Mouse (Mus musculus): ENCODE measurements around the gene Ugt1a7c. TPM values are rescaled to one million over a fixed set of nuclear protein-coding genes. Genes with fewer than 3 reads are reported as not detected.

Ugt1a7c gene
- total RNA-seq, 1 experiment from 2014 or later: 0.61 TPM

DNA sequence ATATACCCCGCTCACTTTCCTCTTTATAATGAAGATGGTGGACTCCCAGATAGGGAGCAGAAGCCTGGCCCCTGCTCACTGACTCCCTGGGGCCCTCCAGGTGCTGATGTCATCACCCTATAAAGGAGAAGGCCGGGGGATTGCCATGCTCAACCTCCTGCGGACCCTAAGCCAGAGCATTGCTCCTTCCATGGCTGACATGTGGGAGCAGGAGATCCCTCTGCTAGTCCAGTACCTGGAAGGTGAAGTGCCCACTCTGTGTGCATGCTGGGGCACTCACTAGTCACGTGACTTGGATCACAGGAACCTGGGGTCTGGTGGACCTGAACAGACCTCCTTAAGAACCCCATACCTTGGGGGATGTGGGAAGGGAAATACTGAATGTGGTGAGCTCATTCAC, 145.7 kb downstream of the Ugt1a7c start:
- no peak for DNase-seq

- no peak for DNase-seq
Observed at GRCm38 (mm10) chr1:88243861-88244260, 149.0 kb downstream of the Ugt1a7c start.

DNA sequence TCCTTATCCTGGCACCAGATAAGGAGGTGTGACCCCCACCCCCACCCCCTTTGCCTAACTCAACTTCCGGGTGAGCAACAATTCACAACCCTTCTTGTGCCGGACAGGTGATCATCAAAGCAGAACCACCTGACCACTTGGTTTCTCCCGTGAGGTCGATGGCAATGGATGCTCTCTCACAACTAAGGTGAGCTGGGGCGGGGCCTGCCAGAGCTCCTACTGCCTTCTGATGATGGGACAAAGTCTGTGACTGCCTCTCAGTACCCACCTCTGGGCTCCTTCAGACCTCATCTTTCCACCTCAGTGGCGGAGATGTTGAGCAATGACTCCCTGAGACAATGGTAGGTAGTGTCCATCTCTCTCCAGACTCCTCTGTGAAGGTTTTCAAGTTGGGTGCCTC, 151.0 kb downstream of the Ugt1a7c start:
- DNase-seq: no peak

GRCm38 (mm10) chr1:88246386-88246785, 151.5 kb downstream of the Ugt1a7c start:
- no peak for DNase-seq

DNA sequence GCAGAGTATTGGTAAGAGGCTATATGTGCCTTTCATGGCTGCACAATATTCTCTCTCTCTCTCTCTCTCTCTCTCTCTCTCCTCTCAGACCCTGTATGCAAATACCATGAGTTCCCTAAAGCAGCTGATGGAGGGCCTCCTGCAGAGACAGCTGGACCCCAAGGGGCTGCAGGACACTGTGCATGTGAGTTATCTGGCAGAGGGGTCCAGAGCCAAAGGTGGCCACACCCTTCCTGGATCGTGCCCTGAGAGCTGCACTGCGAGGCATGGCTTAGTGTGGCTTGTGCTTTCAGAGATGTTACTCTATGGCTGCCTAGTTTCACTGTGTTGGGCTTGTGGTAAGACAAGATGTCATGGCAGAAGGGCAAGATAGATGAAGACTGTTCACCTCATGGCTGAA, 152.8 kb downstream of the Ugt1a7c start:
- DNase-seq: no peak

DNA sequence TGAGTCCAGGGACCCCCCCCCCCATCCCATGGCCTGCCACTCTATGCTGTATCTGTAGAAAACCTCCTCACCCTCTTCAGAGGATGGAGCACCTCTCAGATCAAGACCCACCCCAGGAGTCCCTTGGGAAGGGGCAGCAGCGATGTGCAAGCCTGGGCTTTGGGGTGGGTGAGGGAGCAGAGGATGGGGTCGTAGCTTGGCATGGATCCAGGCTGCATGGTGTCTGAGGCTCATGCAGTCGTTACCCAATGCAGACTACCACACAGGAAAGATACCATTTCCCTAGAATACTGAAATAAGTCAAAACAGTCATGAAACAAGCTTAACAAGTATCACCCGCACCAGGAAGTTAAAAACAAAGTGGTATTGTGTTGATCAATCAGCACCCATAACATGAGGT, 153.8 kb downstream of the Ugt1a7c start:
- DNase-seq: no peak

GRCm38 (mm10) chr1:88249596-88249995, 154.7 kb downstream of the Ugt1a7c start:
- DNase-seq: no peak

DNA sequence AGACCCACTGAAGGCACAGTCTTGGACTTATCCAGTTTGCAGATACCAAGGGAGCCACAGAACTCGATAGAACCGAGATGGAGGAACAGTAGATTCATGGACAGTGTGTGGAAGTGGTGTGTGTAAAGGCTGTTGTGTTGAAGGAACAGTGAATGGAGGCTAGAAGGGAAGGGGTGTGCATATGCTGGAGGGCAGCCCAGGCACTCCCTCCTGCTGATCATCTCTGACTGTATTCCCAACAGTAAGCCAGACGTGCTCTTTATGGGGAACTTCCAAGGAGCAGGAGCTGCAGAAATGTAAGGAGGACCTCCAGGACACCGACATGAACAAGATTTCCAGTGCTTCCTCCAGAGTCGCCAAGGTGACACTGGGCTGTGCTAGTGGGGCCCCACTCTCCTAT, 155.2 kb downstream of the Ugt1a7c start:
- no peak for DNase-seq

DNA sequence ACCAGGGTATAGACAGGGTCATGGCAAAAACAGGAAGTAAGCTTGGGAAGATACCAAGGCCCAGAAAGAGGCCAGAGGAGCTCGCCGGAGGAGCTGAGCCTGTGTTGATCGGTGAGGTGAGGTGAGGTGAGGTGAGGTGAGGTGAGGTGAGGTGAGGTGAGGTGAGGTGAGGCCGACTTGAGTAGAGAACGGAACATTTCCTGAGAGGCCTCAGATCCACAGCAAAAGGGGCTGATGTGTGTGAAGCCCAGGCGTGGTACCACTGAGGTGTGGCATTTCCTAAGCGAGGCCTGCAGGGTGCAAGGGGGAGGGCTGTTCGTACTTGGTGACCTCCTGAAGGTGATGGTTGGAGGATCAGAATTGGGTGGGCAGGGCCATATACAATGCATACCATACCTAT, 158.2 kb downstream of the Ugt1a7c start:
- DNase-seq: no peak

DNA sequence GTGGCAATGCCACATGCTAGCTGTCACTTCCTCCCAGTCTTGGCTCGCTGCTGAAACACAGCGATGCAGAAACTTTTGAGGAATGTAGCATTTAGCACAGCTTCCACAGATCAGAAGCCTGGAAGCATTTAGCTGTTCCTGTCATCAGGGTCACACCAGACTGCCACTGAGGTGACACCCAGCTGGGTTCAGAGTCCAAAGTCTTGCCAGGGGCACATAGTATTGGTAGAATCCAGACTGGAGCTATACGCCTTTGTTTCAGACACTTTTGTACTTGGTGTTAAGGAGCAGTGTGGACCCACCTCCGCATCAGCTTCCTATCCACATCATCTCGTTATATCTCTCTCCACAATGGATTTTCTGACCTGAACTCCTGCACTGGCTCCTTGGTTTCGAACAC, 158.7 kb downstream of the Ugt1a7c start:
- no peak for DNase-seq

GRCm38 (mm10) chr1:88254793-88255465, 160.1 kb downstream of the Ugt1a7c start:
- DNase-seq: no peak

GRCm38 (mm10) chr1:88255466-88255857, 160.6 kb downstream of the Ugt1a7c start:
- DNase-seq: no peak

DNA sequence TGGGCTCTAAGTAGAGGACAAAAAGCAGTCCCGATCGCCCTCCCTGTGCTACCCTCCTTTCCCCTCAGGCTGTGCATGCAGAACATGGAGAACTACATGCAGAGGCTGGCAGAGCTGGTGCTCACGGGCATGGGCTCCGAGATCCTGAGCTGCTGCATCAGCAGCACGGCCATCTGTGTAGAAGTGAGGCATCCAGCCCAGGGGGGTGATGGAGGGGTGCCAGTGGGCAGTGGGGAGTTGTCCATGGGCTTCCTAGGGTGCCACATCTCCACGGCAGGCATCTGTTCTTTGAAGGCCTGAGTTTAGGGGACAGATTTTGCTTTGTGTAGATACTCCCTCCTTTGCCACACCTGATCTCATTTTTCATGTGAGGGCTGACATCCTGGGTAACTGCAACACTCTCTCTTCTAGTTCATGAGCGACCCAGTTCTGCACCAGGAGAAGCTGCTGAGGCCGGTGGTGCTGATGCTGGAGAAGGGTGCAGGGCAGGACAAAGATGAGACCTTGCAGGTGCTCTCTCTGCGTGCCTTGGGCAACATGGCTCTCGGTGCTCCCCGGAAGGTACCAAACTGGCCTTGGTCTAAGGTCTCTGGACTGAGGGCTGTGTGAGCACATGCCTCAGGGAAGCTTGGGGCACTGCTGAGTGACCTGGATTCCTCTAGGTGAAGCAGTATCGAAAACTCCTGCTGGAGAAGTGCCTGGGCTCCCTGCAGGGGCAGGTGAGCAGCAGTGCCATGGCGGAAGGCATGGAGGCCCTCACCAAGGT, 161.3 kb downstream of the Ugt1a7c start:
- no peak for DNase-seq

GRCm38 (mm10) chr1:88256886-88257663, 162.2 kb downstream of the Ugt1a7c start:
- no peak for DNase-seq

DNA sequence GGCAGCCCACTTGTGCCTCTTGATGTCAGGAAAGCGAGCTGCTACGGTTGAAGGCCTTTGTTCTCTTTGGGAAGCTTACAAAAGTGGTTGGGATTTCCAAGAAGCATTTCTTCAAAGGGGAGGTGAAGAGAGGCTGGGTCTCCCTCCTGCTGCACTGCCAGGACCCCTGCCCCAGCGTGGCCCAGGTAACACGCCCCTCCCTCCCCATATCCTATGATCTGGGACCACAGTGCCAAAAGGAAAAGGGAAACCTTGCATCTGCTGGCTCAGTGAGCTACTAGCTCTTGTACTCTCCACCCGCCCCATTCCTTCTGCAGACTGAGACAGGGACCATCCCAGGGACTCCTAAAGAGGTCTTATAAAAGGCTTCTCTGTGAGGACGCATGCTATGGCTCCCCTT, 162.8 kb downstream of the Ugt1a7c start:
- no peak for DNase-seq

- no peak for DNase-seq
Observed at GRCm38 (mm10) chr1:88258361-88258760, 163.5 kb downstream of the Ugt1a7c start.

DNA sequence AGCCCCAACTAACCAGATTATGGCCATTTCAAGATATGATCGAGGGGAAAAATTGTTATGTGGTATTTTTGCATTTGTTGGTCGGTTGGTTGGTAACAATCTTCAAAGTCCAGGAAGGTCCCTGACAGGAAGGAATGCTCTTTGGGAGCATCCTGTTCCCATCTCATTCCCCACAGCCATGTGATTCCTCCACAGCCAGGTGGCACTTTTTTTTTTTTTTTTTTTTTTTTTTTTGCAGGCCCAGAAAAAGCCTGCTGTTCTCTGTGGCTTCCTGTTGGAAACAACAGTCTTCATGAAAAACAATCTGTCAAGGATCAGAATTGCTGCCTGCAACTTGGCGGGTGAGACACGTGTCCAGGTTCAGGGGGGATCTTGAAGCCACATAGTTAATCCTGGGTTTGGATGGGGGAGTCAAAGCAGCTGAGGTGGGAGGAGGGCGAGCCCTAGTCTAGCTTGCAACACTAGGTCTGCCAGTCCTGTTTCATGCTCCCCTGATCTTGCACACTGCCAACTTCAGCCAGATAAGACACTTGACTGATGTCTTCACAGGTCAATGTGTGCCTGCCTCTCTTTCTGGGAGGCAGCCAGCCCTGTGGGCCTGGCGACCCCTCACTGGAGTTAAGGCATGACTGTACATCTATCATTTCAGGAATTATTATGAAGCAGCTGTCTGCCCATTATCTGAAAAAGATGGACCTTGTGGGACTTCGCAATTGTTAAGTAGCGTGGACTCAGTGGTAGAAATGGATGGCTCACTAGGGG, 164.2 kb downstream of the Ugt1a7c start:
- no peak for DNase-seq

- DNase-seq: no peak
Observed at GRCm38 (mm10) chr1:88259643-88260024, 164.8 kb downstream of the Ugt1a7c start.

- no peak for DNase-seq
Observed at GRCm38 (mm10) chr1:88260114-88260513, 165.3 kb downstream of the Ugt1a7c start.

GRCm38 (mm10) chr1:88260604-88261377, 165.9 kb downstream of the Ugt1a7c start:
- no peak for DNase-seq

DNA sequence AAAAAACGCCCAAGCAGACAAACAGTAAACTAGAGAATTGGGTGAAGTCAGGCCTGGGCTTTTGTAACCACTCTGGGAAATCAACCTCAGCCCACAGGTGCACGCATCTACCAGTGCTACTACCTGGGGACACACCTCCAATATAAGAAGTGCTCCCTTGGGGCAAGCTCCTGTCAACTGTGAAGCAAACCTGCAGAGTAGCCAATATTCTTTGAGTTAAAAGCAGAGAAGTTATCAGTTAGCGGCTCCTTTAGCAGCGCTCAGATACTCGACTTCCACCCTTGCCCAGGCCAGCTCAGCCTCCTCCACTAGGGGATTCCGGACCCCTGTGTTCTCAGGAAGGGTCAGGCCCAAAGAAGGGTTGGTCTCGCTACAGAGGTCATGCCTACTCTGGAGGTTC, 166.8 kb downstream of the Ugt1a7c start:
- no peak for DNase-seq

DNA sequence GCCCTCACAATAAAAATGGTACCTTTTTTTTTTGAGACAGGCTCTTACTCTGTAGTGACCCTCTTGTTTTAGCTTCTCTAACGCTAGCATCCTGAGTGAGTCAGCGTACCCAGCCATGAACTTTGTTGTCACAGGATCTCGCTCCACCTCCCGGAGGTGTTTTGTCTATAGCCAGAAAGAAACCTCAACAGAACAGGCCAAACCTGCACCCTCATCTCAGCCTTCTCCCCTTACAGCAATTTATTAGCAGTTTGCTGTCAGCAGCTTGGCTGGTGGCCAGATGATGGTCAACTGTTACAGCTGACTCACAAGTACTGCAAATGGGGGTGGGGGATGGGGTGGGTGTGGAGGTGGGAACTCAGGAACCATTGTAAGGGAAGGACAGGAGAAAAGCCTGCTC, 167.4 kb downstream of the Ugt1a7c start:
- DNase-seq: peak; percentile 83
